Mouse (Mus musculus) heart, embryonic 16.5 days (tissue): Measurements from ENCODE around the gene Brd3. TPM values are rescaled to one million over a fixed set of nuclear protein-coding genes. Genes with fewer than 3 reads are reported as not detected.
A peak's percentile ranks its signal among the peaks of the same experiment; 100 is the strongest.
"Not testable (repeated sequence)": the region's sequence is repeated elsewhere in the genome, so short reads cannot be mapped to it uniquely, and the experiment has no call there.

Experiments used
- ATAC-seq: fragments of 200-750 bp; cut with Nextera tagmentation; replicated peaks from 2 replicates; pipeline ENCODE4 v1.8.0; 2017; ENCODE audit warnings: moderate number of reproducible peaks; ENCODE audit not compliant: insufficient read depth, low FRiP score; ENCODE audit errors: extremely low read depth
- H3K27ac ChIP-seq: fragments of 300-500 bp; sonication (generic); 2 replicates; pipeline ENCODE4 v1.5.1; 2014; ENCODE audit warnings: mild to moderate bottlenecking, low read length, control low read depth, moderate library complexity
- H3K27me3 ChIP-seq: fragments of 300-500 bp; sonication (generic); 2 replicates; pipeline ENCODE4 v1.6.1; 2014; ENCODE audit warnings: low read length, mixed read lengths; ENCODE audit not compliant: control insufficient read depth, insufficient read depth
- H3K36me3 ChIP-seq: fragments of 300-500 bp; sonication (generic); 2 replicates; pipeline ENCODE4 v1.6.1; 2014; ENCODE audit not compliant: control insufficient read depth, insufficient read depth
- H3K4me1 ChIP-seq: fragments of 300-500 bp; sonication (generic); 2 replicates; pipeline ENCODE4 v1.6.1; 2014; ENCODE audit warnings: low read length, mixed read lengths; ENCODE audit not compliant: control insufficient read depth, insufficient read depth
- H3K4me2 ChIP-seq: fragments of 300-500 bp; sonication (generic); 2 replicates; pipeline ENCODE4 v1.6.1; 2014; ENCODE audit warnings: low read depth, mild to moderate bottlenecking, control low read depth, low read length
- H3K4me3 ChIP-seq: fragments of 300-500 bp; sonication (generic); 2 replicates; pipeline ENCODE4 v1.5.1; 2014; ENCODE audit warnings: mild to moderate bottlenecking, control low read depth, low read length
- H3K9ac ChIP-seq: fragments of 300-500 bp; sonication (generic); 2 replicates; pipeline ENCODE4 v1.6.1; 2014; ENCODE audit warnings: low read length, control low read depth
- H3K9me3 ChIP-seq: fragments of 300-500 bp; sonication (generic); replicated peaks from 2 replicates; pipeline ENCODE4 v1.6.1; 2016; ENCODE audit warnings: low read length; ENCODE audit not compliant: control insufficient read depth
- WGBS: fragments of 180-500 bp; shearing (Covaris S2); extraction: QIAGEN DNeasy Blood & Tissue Kit; methylation state at CpG from one replicate; pipeline ENCODE4 v1.1.7; 2014; 5-methylcytosine and 5-hydroxymethylcytosine counted together
- polyA plus RNA-seq: library from polyadenylated mRNA; unstranded; fragments of >200 nt; fragmentation: Nextera tagmentation; extraction: Ambion mirVana; gene quantifications from 2 replicates; pipeline ENCODE4 v1.2.1, GENCODE M21; 2015

Gene Brd3
- polyA plus RNA-seq, 1 experiment from 2014 or later, result 61.0 TPM

DNA sequence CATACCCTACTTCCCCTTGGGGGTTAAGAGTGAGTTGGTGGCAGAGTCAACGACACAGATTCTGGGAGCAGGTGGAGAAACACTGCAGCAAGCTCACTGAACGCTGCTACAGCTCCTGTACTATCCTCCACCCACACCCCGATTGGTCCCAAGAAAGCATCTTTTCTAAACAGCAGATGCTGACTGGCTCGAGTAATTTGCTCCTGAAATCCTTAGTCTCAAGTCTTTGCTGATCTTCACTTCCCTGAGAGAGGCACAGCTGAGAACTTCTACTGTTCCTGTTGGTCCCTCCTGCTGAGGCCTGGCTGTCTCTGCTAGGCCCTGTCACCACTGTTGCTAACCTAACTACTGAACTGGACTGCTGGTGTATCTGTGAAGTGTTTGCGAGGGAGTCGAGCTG is 37.2 kb upstream of the Brd3 start:
- H3K4me2 ChIP-seq, result no peak overlapping the region
- H3K4me1 ChIP-seq, result peaks cover 10% of the 10 kb centered on the region
- 83% methylated on average over 6 of the region's 6 CpGs for WGBS
- H3K9ac ChIP-seq, result no peak overlapping the region
- H3K4me3 ChIP-seq, result no peak overlapping the region
- H3K36me3 ChIP-seq, result no peaks in the 10 kb centered on the region
- no peaks in the 10 kb centered on the region for H3K27me3 ChIP-seq
- no peaks in the 10 kb centered on the region for H3K9me3 ChIP-seq
- H3K27ac ChIP-seq, result no peak overlapping the region
- no peak for ATAC-seq

DNA sequence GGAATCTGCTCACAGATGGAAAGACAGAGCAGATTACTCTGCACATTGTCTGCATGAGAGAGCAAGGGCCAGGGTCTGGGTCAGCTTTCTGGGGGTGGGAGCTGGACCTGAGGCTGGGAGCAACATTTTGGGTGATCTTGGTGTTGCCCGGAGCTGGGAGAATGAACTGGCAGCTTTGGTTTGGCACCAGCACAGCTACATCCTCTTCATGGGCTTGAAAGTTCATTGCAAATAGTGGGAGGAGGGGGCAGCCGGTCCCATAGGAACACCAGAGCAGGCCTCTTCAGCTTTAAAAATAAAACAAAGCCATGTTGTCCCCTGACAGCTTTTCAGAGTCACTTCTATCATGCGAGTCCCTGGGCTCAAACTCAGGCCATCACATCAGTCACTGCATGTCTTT is 33.8 kb upstream of the Brd3 start:
- no peaks in the 10 kb centered on the region for H3K9me3 ChIP-seq
- no peaks in the 10 kb centered on the region for H3K27me3 ChIP-seq
- H3K4me1 ChIP-seq, result peaks cover 14% of the 10 kb centered on the region
- no peaks in the 10 kb centered on the region for H3K36me3 ChIP-seq
- H3K4me2 ChIP-seq, result no peak overlapping the region; the same call in 1 of the 2 replicates
- H3K4me3 ChIP-seq, result no peak overlapping the region
- H3K9ac ChIP-seq, result peak overlapping the region; percentile 65
- no peak for ATAC-seq
- 68% methylated on average over 3 of the region's 3 CpGs for WGBS
- 0 out of 2 replicates have a peak overlapping the region, but pooled peaks have one; percentile 5 for H3K27ac ChIP-seq

DNA sequence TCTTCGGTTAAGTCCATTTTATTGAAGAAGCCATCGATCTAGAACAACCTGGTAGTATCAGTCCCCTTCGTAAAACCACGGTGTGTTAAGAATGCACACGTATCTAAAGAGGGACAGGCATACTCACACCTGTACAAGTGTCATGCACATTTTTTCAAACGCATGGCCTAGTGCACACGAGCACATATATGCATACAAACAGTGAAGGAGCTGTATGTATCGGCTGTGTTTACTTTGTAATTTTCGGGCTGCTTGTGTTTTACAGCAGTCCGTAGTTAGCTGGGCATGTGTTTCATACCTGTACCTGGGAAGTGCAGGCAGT is 33.0 kb upstream of the Brd3 start:
- WGBS, result 27% methylated on average over 10 of the region's 10 CpGs
- no peaks in the 10 kb centered on the region for H3K27me3 ChIP-seq
- H3K4me2 ChIP-seq, result peak overlapping the region; percentile 72
- peaks cover 4% of the 10 kb centered on the region for H3K36me3 ChIP-seq
- peak overlapping the region; percentile 65 for H3K9ac ChIP-seq
- ATAC-seq, result no peak
- H3K27ac ChIP-seq, result peak overlapping the region; percentile 81
- peaks cover 14% of the 10 kb centered on the region for H3K4me1 ChIP-seq
- H3K4me3 ChIP-seq, result peak overlapping the region; percentile 54
- no peaks in the 10 kb centered on the region for H3K9me3 ChIP-seq

DNA sequence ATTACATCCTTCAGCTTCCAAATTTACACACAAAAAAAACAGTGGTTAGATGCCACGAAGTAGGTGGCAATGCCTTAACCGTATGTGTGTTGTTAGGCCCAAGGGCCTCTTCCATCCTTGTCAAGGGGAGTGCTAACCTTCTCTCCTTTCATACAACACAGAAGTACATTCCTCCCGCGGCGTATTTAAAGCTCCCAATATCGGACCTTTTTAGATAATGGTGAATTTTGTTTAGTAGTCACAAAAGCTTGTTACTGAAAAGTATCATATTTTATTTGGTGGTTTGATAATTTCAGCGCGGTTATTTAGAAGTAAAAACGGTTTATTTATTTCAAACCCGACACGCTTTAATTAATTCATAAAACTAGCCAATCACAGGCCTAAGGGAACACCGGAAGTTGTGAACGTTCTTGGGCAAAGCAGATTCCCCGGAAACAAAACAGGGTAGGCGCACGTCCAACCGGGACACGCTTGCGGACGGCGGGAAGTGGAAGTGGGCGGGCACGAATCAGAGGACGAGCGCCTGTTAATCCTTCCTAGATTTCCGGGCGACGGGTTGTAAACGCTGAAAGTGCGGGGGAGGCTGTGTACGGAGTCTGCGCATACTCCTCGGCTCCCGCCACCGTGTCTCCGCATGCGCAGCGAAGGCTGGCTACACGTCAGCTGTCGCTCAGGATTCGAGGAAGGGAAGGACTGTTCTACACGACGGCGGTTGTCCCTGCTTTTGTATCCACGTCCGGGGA is 32.5 kb upstream of the Brd3 start:
- peaks cover 14% of the 10 kb centered on the region for H3K4me1 ChIP-seq
- H3K4me2 ChIP-seq, result peak overlapping the region; percentile 72
- peak overlapping the region; percentile 81 for H3K27ac ChIP-seq
- no peaks in the 10 kb centered on the region for H3K27me3 ChIP-seq
- H3K9me3 ChIP-seq, result no peaks in the 10 kb centered on the region
- peak overlapping the region; percentile 54 for H3K4me3 ChIP-seq
- peaks cover 10% of the 10 kb centered on the region for H3K36me3 ChIP-seq
- ATAC-seq, result peak; percentile 98
- H3K9ac ChIP-seq, result peak overlapping the region; percentile 65
- WGBS, result 0% methylated on average over 46 of the region's 46 CpGs

DNA sequence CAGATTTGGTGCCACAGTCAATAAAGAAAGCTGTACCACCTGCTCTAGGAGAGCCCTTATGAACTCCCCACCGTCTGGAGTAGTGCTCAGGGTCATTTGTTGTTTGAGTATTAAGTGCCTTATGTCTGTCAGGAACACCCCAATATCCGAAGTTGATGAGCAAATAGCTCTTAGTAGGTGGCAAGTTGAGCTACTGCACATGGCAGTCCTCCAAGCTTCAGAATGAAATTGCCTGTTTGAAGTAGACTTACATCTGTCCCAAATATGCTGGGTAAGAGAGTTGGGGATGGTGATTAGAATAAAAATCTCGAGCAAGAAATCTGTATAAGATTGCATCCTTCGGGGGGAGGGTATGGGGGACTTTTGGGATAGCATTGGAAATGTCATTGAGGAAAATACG is 31.9 kb upstream of the Brd3 start:
- Histone ChIP-seq H3K4me2 (peak overlapping the region; percentile 41), H3K36me3 (peaks cover 16% of the 10 kb centered on the region), H3K27me3 (no peaks in the 10 kb centered on the region), H3K9ac (peak overlapping the region; percentile 38; the same call in 1 of the 2 replicates), H3K27ac (peak overlapping the region; percentile 81), H3K4me3 (peak overlapping the region; percentile 12; the same call in 1 of the 2 replicates), H3K4me1 (peaks cover 14% of the 10 kb centered on the region), H3K9me3 (no peaks in the 10 kb centered on the region)
- no peak for ATAC-seq
- WGBS, result 20% methylated on average over 5 of the region's 5 CpGs

DNA sequence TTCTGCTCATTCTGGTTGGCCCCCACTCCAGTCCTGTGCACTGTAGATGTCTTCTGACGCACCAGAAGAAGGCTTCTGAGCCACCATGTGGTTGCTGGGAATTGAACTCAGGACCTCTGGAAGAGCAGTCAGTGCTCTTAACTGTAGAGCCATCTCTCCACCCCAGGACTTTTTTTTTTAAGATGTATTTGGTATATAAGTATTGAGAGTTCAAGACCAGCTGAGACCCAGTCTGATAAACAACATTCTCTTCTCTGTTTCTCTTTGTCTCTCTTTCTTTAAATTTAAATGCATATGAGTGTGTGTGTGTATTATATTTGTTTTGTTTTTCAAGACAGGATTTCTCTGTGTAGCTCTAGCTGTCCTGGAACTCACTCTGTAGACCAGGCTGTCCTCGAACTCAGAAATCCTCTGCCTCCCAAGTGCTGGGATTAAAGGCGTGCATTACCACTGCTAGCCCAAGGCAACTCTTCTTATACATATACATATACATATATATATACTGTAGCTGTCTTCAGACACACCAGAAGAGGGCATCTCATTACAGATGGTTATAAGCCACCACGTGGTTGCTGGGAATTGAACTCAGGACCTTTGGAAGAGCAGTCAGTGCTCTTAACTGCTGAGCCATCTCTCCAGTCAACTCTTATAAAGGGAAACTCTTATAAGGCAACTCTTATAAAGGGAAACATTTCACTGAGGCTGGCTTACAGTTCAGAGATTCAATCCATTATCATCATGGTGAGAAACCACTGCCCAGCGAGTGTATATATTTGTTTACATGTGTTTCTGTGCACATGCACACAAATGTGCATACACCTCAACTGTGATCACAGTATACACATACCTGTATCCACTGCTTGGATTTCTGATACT is 31.2 kb upstream of the Brd3 start:
- H3K27ac ChIP-seq, result peak overlapping the region; percentile 81
- H3K36me3 ChIP-seq, result peaks cover 22% of the 10 kb centered on the region
- not testable (repeated sequence) for H3K4me2 ChIP-seq, H3K27me3 ChIP-seq, H3K4me3 ChIP-seq, H3K9me3 ChIP-seq, ATAC-seq
- 69% methylated on average over 5 of the region's 5 CpGs for WGBS
- peaks cover 14% of the 10 kb centered on the region for H3K4me1 ChIP-seq
- H3K9ac ChIP-seq, result peak overlapping the region; percentile 38; the same call in 1 of the 2 replicates

DNA sequence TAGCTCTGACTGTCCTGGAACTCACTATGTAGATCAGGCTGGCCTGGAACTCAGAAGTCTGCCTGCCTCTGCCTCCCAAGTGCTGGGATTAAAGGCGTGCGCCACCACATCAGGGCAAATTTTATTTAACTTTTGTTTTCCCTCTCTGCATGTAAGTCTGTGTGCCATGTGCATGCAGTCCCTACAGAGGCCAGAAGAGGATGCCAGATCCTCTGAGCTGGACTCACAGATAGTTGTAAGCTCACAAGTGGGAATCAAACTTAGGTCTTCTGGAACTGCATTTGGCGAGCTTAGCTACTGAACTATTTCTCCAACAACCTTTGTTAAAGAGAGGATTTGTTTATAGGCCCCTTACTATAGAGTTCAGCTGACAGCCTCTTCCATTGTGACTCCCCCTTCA is 10.8 kb upstream of the Brd3 start:
- Histone ChIP-seq H3K27ac (no peak overlapping the region), H3K27me3 (no peaks in the 10 kb centered on the region), H3K36me3 (peaks cover 24% of the 10 kb centered on the region), H3K9me3 (no peaks in the 10 kb centered on the region), H3K4me2 (no peak overlapping the region), H3K4me3 (no peak overlapping the region), H3K4me1 (peaks cover 23% of the 10 kb centered on the region), H3K9ac (no peak overlapping the region)
- 93% methylated on average over 3 of the region's 3 CpGs for WGBS
- no peak for ATAC-seq

DNA sequence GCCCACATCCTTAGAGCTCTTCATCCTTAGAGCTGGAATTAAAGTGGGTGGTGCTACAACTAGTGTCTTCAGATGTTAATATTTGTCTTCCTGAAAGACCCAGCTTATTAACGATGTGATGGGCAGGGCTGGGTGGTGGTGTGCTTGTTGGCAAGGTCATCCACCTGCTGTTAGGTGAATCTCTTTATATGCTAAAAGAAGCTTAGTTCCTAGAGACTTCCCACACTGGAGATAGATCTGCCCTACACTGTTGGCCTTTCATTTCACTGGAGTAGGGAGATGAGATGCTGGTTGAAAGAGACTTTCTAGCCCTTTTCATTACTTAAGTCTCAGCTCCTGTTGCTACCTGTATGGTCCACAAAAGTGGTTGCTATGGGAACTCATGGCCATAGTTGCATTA is 8.8 kb upstream of the Brd3 start:
- H3K36me3 ChIP-seq, result peaks cover 18% of the 10 kb centered on the region
- H3K27me3 ChIP-seq, result no peaks in the 10 kb centered on the region
- peak overlapping the region; percentile 90 for H3K4me2 ChIP-seq
- no peak overlapping the region for H3K27ac ChIP-seq
- H3K4me3 ChIP-seq, result peak overlapping the region; percentile 93
- peaks cover 23% of the 10 kb centered on the region for H3K4me1 ChIP-seq
- no peak for ATAC-seq
- no peaks in the 10 kb centered on the region for H3K9me3 ChIP-seq
- WGBS, result 11% methylated on average over 1 of the region's 1 CpGs
- H3K9ac ChIP-seq, result peak overlapping the region; percentile 94
